Mouse (Mus musculus) forebrain, embryonic 16.5 days (tissue): ENCODE results near the gene Il2ra. TPM values are rescaled to one million over a fixed set of nuclear protein-coding genes. Genes with fewer than 3 reads are reported as not detected.
A peak's percentile ranks its signal among the peaks of the same experiment; 100 is the strongest.

Experiments used
- ATAC-seq: fragments of 200-750 bp; cut with Nextera tagmentation; 2 replicates; pipeline ENCODE4 v1.8.0; 2017; ENCODE audit warnings: mild to moderate bottlenecking, moderate library complexity
- H3K27ac ChIP-seq: fragments of 300-500 bp; sonication (generic); 2 replicates; pipeline ENCODE4 v1.5.1; 2014; ENCODE audit warnings: low read length, control low read depth
- H3K27me3 ChIP-seq: fragments of 300-500 bp; sonication (generic); replicated peaks from 2 replicates; pipeline ENCODE4 v1.6.1; 2014; ENCODE audit warnings: low read length; ENCODE audit not compliant: control insufficient read depth, insufficient read depth
- H3K36me3 ChIP-seq: fragments of 300-500 bp; sonication (generic); 2 replicates; pipeline ENCODE4 v1.6.1; 2014; ENCODE audit not compliant: control insufficient read depth, insufficient read depth
- H3K4me1 ChIP-seq: fragments of 300-500 bp; sonication (generic); replicated peaks from 2 replicates; pipeline ENCODE4 v1.6.1; 2014; ENCODE audit warnings: low read length; ENCODE audit not compliant: control insufficient read depth, insufficient read depth
- H3K4me2 ChIP-seq: fragments of 300-500 bp; sonication (generic); 2 replicates; pipeline ENCODE4 v1.6.1; 2014; ENCODE audit warnings: mild to moderate bottlenecking, low read length, control low read depth
- H3K4me3 ChIP-seq: fragments of 300-500 bp; sonication (generic); replicated peaks from 2 replicates; pipeline ENCODE4 v1.5.1; 2014; ENCODE audit warnings: mild to moderate bottlenecking, low read length, control low read depth
- H3K9ac ChIP-seq: fragments of 300-500 bp; sonication (generic); replicated peaks from 2 replicates; pipeline ENCODE4 v1.6.1; 2014; ENCODE audit warnings: low read depth, low read length, control low read depth
- H3K9me3 ChIP-seq: fragments of 300-500 bp; sonication (generic); 2 replicates; pipeline ENCODE4 v1.6.1; 2016; ENCODE audit warnings: low read length; ENCODE audit not compliant: control insufficient read depth
- WGBS: fragments of 180-500 bp; shearing (Covaris S2); extraction: QIAGEN DNeasy Blood & Tissue Kit; methylation state at CpG from one replicate; pipeline ENCODE4 v1.1.7; 2014; 5-methylcytosine and 5-hydroxymethylcytosine counted together
- polyA plus RNA-seq: library from polyadenylated mRNA; unstranded; fragments of >200 nt; fragmentation: Nextera tagmentation; extraction: Ambion mirVana; gene quantifications from 2 replicates; pipeline ENCODE4 v1.2.1, GENCODE M21; 2015

The Il2ra gene
- polyA plus RNA-seq, 1 experiment from 2014 or later = not detected

DNA sequence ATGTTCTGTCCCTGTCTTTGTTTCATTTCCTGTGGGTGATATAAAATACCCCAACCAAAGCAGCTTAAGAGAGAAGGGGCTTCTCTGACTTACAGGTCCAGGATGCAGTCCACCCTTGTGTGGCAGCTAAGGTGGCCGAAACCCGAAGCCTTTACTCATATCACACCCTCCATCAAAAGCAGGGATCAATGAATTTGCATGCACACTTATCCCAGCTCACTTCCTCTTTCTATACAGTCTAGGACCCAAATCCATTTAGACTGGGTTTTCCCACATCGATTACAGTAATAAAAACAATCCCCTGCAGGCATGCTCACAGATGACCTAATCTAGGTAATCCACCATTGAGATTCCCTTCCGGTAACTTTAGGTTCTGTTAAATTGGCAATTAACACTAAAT, 43.9 kb downstream of the Il2ra start:
- H3K9ac ChIP-seq = no peak overlapping the region
- H3K27me3 ChIP-seq = no peaks in the 10 kb centered on the region
- H3K27ac ChIP-seq = no peak overlapping the region
- no peak overlapping the region for H3K4me2 ChIP-seq
- no peaks in the 10 kb centered on the region for H3K36me3 ChIP-seq
- no peak for ATAC-seq
- no peaks in the 10 kb centered on the region for H3K9me3 ChIP-seq
- WGBS = 89% methylated on average over 4 of the region's 4 CpGs
- H3K4me1 ChIP-seq = no peaks in the 10 kb centered on the region
- H3K4me3 ChIP-seq = no peak overlapping the region

DNA sequence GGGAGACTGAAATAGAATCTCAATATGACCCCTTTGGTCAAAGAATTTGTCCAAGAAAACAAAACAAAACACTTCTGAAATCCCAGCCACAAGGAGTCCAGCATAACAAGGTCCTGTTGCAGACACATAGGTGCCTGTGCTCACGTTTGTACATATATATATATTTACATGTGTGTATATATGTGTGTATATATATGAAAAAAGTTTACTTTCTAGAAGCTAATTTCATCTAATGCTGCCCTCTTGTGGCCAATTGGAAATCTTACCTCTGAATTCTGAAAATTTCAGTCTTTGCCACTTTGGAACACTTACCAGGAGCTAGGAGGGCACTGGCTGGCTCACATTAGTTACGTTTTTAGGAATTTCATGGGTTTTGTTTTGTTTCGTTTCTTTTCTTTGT, 44.8 kb downstream of the Il2ra start:
- ATAC-seq = no peak
- Histone ChIP-seq H3K9ac (no peak overlapping the region), H3K4me1 (no peaks in the 10 kb centered on the region), H3K27ac (no peak overlapping the region), H3K36me3 (no peaks in the 10 kb centered on the region), H3K4me2 (no peak overlapping the region), H3K27me3 (no peaks in the 10 kb centered on the region), H3K9me3 (no peaks in the 10 kb centered on the region), H3K4me3 (no peak overlapping the region)
- WGBS = 24% methylated on average over 3 of the region's 3 CpGs

DNA sequence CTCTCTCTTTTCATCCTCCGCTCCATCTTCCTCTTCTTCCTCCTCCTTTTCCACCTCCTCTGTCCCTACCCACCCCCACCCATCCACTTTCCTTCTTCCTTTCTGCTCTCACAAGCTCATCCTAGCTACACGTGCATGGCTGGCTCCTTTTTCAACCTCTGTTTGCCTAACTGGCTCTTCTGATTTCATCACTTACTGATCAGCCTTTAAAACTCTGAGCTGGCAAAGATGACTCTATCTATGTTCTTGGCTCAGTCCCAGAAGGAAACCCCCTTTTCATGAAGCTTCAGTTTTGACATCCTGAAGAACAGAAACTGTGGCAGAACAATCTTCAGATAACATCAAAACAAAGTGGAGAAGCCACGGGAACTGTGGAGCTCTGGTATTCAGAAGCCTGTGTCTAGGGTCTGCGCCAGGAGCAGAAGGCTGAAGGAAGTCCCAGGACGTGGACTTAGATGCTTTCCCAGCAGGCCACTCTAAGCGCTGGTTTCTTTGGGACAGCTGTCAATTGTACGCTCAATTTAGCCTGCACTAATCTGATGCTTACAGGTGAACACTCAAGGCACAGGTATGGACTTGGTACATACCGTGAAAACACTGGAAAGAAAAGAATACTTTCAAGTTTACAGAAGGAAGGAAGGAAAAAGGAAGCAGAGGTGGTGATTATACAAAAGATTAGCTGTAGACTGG, 47.7 kb downstream of the Il2ra start:
- no peak for ATAC-seq

DNA sequence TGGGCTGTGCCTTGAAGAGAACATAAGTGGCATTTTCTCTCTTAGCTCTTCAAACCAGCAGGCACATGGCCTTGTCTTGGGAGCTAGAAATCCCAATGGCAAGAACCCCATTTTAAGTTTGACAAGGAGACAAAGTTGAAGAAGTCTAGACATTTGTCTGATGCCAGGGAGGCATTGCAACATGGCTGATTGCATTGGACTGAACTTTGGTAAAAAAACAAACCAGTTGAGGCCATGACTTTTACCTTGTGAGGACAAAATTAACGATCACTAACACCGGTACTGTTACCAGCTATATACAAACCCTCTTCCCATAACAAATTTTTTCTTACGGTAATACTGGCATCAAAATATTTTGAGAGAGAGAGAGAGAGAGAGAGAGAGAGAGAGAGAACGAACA, 50.7 kb downstream of the Il2ra start:
- ATAC-seq = no peak
- Histone ChIP-seq H3K4me1 (no peaks in the 10 kb centered on the region), H3K9me3 (no peaks in the 10 kb centered on the region), H3K27me3 (no peaks in the 10 kb centered on the region), H3K9ac (no peak overlapping the region), H3K36me3 (no peaks in the 10 kb centered on the region), H3K4me3 (no peak overlapping the region), H3K4me2 (no peak overlapping the region), H3K27ac (no peak overlapping the region)
- 93% methylated on average over 4 of the region's 4 CpGs for WGBS

More for the DNA sequence above, 47.7 kb downstream of the Il2ra start:
- Histone ChIP-seq H3K27ac (no peak overlapping the region), H3K27me3 (no peaks in the 10 kb centered on the region), H3K4me1 (no peaks in the 10 kb centered on the region), H3K9ac (no peak overlapping the region), H3K4me3 (no peak overlapping the region), H3K36me3 (no peaks in the 10 kb centered on the region), H3K9me3 (no peaks in the 10 kb centered on the region), H3K4me2 (no peak overlapping the region)
- WGBS = 70% methylated on average over 8 of the region's 8 CpGs

DNA sequence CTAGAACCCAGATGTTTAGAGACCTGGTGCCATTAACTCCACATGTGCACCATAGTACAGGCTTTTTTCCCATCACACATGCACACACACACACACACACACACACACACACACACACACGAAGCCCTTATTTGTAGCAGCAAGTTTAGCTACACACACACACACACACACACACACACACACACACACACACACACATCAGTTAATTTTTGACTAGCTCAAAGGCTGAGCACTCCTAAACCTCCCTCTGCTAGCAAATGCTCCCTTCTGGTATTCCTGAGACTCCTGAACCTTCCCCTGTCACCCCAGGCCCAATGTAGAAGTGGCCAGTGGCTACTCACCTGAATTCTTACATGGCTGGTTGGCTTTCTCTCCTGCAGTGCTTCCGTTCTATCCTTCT, 51.5 kb downstream of the Il2ra start:
- Histone ChIP-seq H3K4me3 (no peak overlapping the region), H3K4me2 (no peak overlapping the region), H3K36me3 (no peaks in the 10 kb centered on the region), H3K9me3 (no peaks in the 10 kb centered on the region), H3K4me1 (no peaks in the 10 kb centered on the region), H3K27ac (no peak overlapping the region), H3K27me3 (no peaks in the 10 kb centered on the region), H3K9ac (no peak overlapping the region)
- 79% methylated on average over 2 of the region's 2 CpGs for WGBS
- no peak for ATAC-seq

DNA sequence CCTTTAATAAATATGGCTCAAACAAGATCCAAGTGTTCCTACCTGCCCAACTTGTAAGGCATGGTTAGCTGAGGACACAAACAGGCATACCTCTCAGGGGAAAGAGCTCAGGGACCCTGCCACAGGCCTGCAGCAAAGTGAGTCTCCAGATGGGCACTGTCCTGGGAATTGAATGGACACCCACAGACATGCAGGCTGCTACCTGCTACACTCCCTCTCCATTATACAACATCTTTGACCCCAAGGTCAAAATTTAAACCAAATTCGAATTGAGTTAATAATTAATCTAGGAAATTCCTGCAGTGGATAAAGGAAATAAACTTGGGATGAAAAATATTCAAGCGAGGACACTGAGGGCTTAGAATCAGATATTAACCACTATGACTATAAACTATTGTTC, 53.3 kb downstream of the Il2ra start:
- H3K27me3 ChIP-seq = no peaks in the 10 kb centered on the region
- H3K9ac ChIP-seq = no peak overlapping the region
- no peaks in the 10 kb centered on the region for H3K36me3 ChIP-seq
- H3K4me2 ChIP-seq = no peak overlapping the region
- ATAC-seq = no peak
- H3K27ac ChIP-seq = no peak overlapping the region
- WGBS = 73% methylated on average over 2 of the region's 2 CpGs
- no peak overlapping the region for H3K4me3 ChIP-seq
- H3K4me1 ChIP-seq = no peaks in the 10 kb centered on the region
- H3K9me3 ChIP-seq = no peaks in the 10 kb centered on the region

DNA sequence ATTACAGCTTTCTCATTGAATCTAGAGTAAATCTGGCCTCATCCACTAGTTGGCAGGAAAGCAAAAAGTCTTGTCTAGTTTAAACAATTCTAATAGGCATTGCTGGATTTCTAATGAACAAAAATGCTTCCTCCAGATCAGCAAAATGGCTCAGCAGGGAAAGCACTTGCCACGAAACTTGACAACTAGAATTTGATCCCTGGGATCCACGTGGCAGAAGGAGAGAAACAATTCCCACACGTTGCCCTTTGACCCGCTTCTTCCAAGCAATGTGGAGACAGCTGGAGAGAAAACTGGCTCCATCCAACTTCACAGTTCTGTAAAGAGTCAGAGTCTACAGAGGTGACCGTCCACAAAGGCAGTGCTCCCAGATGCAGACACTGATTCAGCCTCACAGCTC, 56.4 kb downstream of the Il2ra start:
- H3K4me2 ChIP-seq = no peak overlapping the region
- H3K4me1 ChIP-seq = no peaks in the 10 kb centered on the region
- WGBS = 66% methylated on average over 5 of the region's 5 CpGs
- H3K9me3 ChIP-seq = no peaks in the 10 kb centered on the region
- no peak overlapping the region for H3K9ac ChIP-seq
- no peak overlapping the region for H3K27ac ChIP-seq
- no peak overlapping the region for H3K4me3 ChIP-seq
- ATAC-seq = no peak
- no peaks in the 10 kb centered on the region for H3K36me3 ChIP-seq
- H3K27me3 ChIP-seq = 0 out of 2 replicates have a peak, but pooled peaks cover 2% of the 10 kb centered on the region

DNA sequence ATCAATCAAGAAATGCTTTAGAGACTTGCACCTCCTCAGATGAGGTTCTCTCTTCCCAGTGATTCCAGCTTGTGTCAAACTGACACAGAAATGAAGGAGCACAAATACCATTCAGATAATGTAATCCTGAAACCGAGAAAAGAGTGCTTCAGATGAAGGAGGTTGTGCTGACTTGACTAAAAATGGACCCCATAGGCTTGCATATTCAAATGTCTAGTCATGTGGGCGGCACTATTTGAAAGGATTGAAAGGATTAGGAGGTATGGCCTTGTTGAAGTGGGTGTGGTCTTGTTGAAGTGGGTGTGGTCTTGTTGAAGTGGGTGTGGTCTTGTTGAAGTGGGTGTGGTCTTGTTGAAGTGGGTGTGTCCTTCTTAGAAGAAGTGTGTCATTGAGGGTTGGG, 57.3 kb downstream of the Il2ra start:
- 93% methylated on average over 2 of the region's 2 CpGs for WGBS

DNA sequence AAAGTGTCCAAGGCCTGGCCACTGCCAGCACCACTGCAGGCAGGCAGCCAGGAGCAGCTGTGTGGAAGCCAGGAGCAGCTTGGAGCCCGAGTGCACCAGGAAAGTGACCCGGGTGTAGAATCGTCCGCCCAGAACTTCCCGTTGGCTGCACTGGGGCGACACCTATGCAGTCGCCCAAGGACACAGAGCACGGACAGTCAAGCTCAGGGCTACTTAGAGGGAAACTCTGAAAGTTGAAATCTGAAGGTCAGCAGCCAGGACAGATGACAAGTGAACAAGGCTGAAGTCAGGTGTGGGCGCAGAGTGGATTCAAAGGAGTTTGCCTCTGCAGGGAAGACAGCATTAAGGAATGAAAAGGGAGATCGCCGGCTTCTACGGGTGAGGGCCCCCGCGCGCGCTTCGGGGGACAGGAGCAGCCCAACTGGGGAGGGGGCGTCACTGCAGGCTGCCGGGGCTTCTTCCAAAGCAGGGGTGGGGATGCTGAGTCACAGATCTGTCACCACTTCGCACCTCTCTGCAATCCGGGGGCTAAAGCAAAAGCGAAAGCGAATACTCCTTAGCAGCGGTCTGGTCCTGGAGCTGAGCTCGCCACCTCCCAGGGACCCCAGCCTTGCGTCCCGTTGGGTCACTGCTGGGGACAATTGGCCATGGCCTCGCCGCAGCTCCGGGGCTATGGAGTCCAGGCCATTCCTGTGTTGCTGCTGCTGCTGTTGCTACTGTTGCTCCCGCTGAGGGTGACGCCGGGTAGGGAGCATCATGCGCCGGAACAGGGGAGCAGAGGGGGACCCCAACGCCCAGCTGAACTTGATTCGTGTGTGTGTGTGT, 62.8 kb downstream of the Il2ra start, which contains the start of gene Il15ra:
Gene Il15ra, plus strand, starts transcription at position 90 of the 825 bp plus-strand sequence.
- peak; percentile 69 for ATAC-seq
- H3K27ac ChIP-seq = no peak within 1 kb of the TSS
- H3K9ac ChIP-seq = peak within 1 kb of the TSS; percentile 61
- peaks cover 18% of the 10 kb centered on the region for H3K4me1 ChIP-seq
- under 1% methylated on average over 37 of the region's 37 CpGs for WGBS
- peak within 1 kb of the TSS; percentile 62 for H3K4me3 ChIP-seq
- peak within 1 kb of the TSS; percentile 99 for H3K4me2 ChIP-seq
- H3K36me3 ChIP-seq = no peaks in the 10 kb centered on the region
- no peaks in the 10 kb centered on the region for H3K9me3 ChIP-seq
- H3K27me3 ChIP-seq = peaks cover 13% of the 10 kb centered on the region; the same call in 1 of the 2 replicates

More for the DNA sequence above, 57.3 kb downstream of the Il2ra start:
- Histone ChIP-seq H3K9me3 (no peaks in the 10 kb centered on the region), H3K36me3 (no peaks in the 10 kb centered on the region), H3K27ac (no peak overlapping the region), H3K27me3 (peaks cover 6% of the 10 kb centered on the region; the same call in 1 of the 2 replicates), H3K4me2 (no peak overlapping the region), H3K4me3 (no peak overlapping the region), H3K4me1 (no peaks in the 10 kb centered on the region), H3K9ac (no peak overlapping the region)
- no peak for ATAC-seq
